Mouse (Mus musculus): ENCODE measurements around the gene Slc30a5.

DNA sequence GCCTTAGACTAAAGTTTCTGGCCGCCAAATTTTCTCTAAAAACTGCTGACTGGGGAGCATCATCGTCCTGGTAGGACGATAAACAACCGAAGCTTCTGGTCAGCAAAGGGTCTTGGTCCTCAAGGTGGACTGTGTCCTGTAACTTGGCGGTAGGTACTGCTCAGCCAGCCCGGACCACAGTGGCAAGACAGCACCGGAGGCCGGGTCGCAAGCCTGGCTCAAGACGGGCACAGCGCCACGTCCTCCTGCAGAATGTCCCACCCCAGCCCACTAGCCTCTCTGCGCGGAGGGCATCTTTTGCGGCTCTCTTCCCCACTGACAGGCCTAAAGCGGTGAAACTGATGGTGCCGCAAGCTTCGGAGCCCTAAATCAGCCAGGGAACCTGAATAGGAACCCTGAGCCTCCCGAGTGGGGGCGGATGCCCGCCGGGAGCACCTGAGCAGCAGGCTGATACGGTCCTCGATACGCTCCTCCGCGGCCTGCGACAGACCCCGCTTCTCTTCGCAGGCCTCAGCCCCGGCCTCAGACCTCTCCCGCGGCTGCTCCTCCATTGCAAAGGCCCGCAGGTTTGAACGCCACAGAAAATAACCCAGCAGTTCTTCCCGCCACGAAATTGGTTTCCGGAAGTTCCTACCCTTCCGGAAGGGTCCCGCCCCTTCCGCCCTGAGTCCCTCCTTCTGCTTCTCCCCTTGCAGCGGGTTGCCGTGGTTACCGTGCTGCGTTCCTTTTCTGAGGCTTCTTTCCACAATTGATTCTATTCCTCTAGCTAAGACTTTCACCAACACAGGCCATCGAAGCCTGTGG, 57.8 kb downstream of the Slc30a5 start, which contains the start of gene Cenph:
- TF ChIP-seq CTCF (IDR thresholded peaks at IDR 0.05; ENCODE audit: low read depth, low read length) (no peak), TAL1 (conservative IDR thresholded peaks at IDR 0.05; ENCODE audit: low read depth, low read length) (no peak), GATA1 (IDR thresholded peaks at IDR 0.05; ENCODE audit: borderline replicate concordance, low read length) (no peak)

Data from G1E (cell line).